Mouse (Mus musculus) embryo, embryonic 10 days (tissue): ENCODE data around the gene Tcl1.
"Not testable (repeated sequence)": the region's sequence is repeated elsewhere in the genome, so short reads cannot be mapped to it uniquely, and the experiment has no call there.

ENCODE experiments used
- DNase-seq: peaks from one replicate; pipeline ENCODE4 v3.0.0-alpha.2; 2015; ENCODE audit warnings: low spot score

Tcl1 gene

GRCm38 (mm10) chr12:105181040-105181644 is 41.5 kb downstream of the Tcl1 start:
- DNase-seq: not testable (repeated sequence)

GRCm38 (mm10) chr12:105176044-105176443 is 46.5 kb downstream of the Tcl1 start, which contains the start of gene Tcl1b5:
TSS of gene Tcl1b5 (plus strand) at chr12:105176344.
- not testable (repeated sequence) for DNase-seq

DNA sequence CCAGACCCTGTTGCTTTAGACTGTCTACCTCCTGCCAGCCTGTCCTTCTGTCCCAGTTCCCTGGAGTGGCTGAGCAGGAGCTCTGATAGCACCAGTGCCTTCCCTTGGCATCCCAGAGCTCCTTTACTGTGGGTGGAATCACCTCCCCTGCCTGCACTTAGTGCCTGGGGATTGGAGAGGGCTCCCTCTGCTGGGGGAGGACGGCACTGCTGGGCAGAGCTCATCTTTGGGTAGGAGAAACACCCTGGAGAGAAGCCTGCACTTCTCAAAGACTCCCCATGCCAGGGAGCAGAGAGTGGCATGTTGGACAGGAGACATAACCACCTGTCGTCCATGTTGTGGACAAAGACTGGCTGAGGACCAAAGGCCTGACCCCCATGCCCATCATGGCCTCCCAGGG is 48.3 kb downstream of the Tcl1 start:
- not testable (repeated sequence) for DNase-seq

- DNase-seq: no peak
These were observed 49.2 kb downstream of the Tcl1 start for GRCm38 (mm10) chr12:105173366-105173765.
